Mouse (Mus musculus): ENCODE measurements at regions not wholly inside any gene's neighbourhood (a gene's known extent, or its start where the extent isn't known, plus 50 kb on each side); places are given as distances from the start of the nearest gene placed in this dataset.

GRCm38 (mm10) chr7:117268096-117268495 is 112.7 kb upstream of the Xylt1 start:
- H3K9me3 ChIP-seq (replicated peaks; ENCODE audit: control insufficient read depth, low read length, poor library complexity, severe bottlenecking) = no peaks in the 10 kb centered on the region
- WGBS = 87% methylated on average over 7 of the region's 7 CpGs
- no peaks in the 10 kb centered on the region for H3K27me3 ChIP-seq (ENCODE audit: control insufficient read depth, insufficient read depth, low read depth, low read length)
- no peak overlapping the region for H3K27ac ChIP-seq (ENCODE audit: low read length)
- H3K4me2 ChIP-seq (ENCODE audit: low read length) = no peak overlapping the region
- no peak overlapping the region for H3K9ac ChIP-seq (ENCODE audit: low read depth, low read length)
- ATAC-seq = no peak
- no peaks in the 10 kb centered on the region for H3K4me1 ChIP-seq (ENCODE audit: control insufficient read depth, insufficient read depth, low read length)
- H3K36me3 ChIP-seq (ENCODE audit: control insufficient read depth, insufficient read depth, low read length) = no peaks in the 10 kb centered on the region
- H3K4me3 ChIP-seq (ENCODE audit: low read depth, low read length) = no peak overlapping the region

- Histone ChIP-seq H3K27ac (ENCODE audit: low read length) (no peak overlapping the region), H3K27me3 (ENCODE audit: control insufficient read depth, insufficient read depth, low read depth, low read length) (no peaks in the 10 kb centered on the region), H3K36me3 (ENCODE audit: control insufficient read depth, insufficient read depth, low read length) (no peaks in the 10 kb centered on the region), H3K4me2 (ENCODE audit: low read length) (no peak overlapping the region), H3K9ac (ENCODE audit: low read depth, low read length) (no peak overlapping the region), H3K4me1 (ENCODE audit: control insufficient read depth, insufficient read depth, low read length) (no peaks in the 10 kb centered on the region), H3K9me3 (replicated peaks; ENCODE audit: control insufficient read depth, low read length, poor library complexity, severe bottlenecking) (no peaks in the 10 kb centered on the region), H3K4me3 (ENCODE audit: low read depth, low read length) (no peak overlapping the region)
- 66% methylated on average over 10 of the region's 10 CpGs for WGBS
- ATAC-seq = no peak
Observed at GRCm38 (mm10) chr7:117269263-117269897, 111.4 kb upstream of the Xylt1 start.

GRCm38 (mm10) chr7:117278388-117278961 is 102.3 kb upstream of the Xylt1 start:
- H3K9me3 ChIP-seq (replicated peaks; ENCODE audit: control insufficient read depth, low read length, poor library complexity, severe bottlenecking) = no peaks in the 10 kb centered on the region
- H3K9ac ChIP-seq (ENCODE audit: low read depth, low read length) = no peak overlapping the region
- no peak overlapping the region for H3K4me2 ChIP-seq (ENCODE audit: low read length)
- no peaks in the 10 kb centered on the region for H3K36me3 ChIP-seq (ENCODE audit: control insufficient read depth, insufficient read depth, low read length)
- H3K27me3 ChIP-seq (ENCODE audit: control insufficient read depth, insufficient read depth, low read depth, low read length) = no peaks in the 10 kb centered on the region
- H3K27ac ChIP-seq (ENCODE audit: low read length) = no peak overlapping the region
- 49% methylated on average over 6 of the region's 6 CpGs for WGBS
- H3K4me1 ChIP-seq (ENCODE audit: control insufficient read depth, insufficient read depth, low read length) = no peaks in the 10 kb centered on the region
- no peak for ATAC-seq
- no peak overlapping the region for H3K4me3 ChIP-seq (ENCODE audit: low read depth, low read length)

GRCm38 (mm10) chr7:117282194-117282593 is 98.6 kb upstream of the Xylt1 start:
- H3K4me3 ChIP-seq (ENCODE audit: low read depth, low read length) = no peak overlapping the region
- no peak overlapping the region for H3K27ac ChIP-seq (ENCODE audit: low read length)
- no peak overlapping the region for H3K9ac ChIP-seq (ENCODE audit: low read depth, low read length)
- 90% methylated on average over 1 of the region's 1 CpGs for WGBS
- no peaks in the 10 kb centered on the region for H3K36me3 ChIP-seq (ENCODE audit: control insufficient read depth, insufficient read depth, low read length)
- H3K4me2 ChIP-seq (ENCODE audit: low read length) = no peak overlapping the region
- no peaks in the 10 kb centered on the region for H3K4me1 ChIP-seq (ENCODE audit: control insufficient read depth, insufficient read depth, low read length)
- H3K27me3 ChIP-seq (ENCODE audit: control insufficient read depth, insufficient read depth, low read depth, low read length) = no peaks in the 10 kb centered on the region
- ATAC-seq = no peak
- no peaks in the 10 kb centered on the region for H3K9me3 ChIP-seq (replicated peaks; ENCODE audit: control insufficient read depth, low read length, poor library complexity, severe bottlenecking)

- WGBS = 75% methylated on average over 3 of the region's 3 CpGs
- H3K4me2 ChIP-seq (ENCODE audit: low read length) = no peak overlapping the region
- H3K4me1 ChIP-seq (ENCODE audit: control insufficient read depth, insufficient read depth, low read length) = no peaks in the 10 kb centered on the region
- no peak for ATAC-seq
- H3K4me3 ChIP-seq (ENCODE audit: low read depth, low read length) = no peak overlapping the region
- no peaks in the 10 kb centered on the region for H3K9me3 ChIP-seq (replicated peaks; ENCODE audit: control insufficient read depth, low read length, poor library complexity, severe bottlenecking)
- no peaks in the 10 kb centered on the region for H3K36me3 ChIP-seq (ENCODE audit: control insufficient read depth, insufficient read depth, low read length)
- H3K27me3 ChIP-seq (ENCODE audit: control insufficient read depth, insufficient read depth, low read depth, low read length) = no peaks in the 10 kb centered on the region
- no peak overlapping the region for H3K9ac ChIP-seq (ENCODE audit: low read depth, low read length)
- no peak overlapping the region for H3K27ac ChIP-seq (ENCODE audit: low read length)
Observed at GRCm38 (mm10) chr7:117285206-117285605, 95.6 kb upstream of the Xylt1 start.

- ATAC-seq = no peak
- Histone ChIP-seq H3K4me2 (ENCODE audit: low read length) (no peak overlapping the region), H3K9me3 (replicated peaks; ENCODE audit: control insufficient read depth, low read length, poor library complexity, severe bottlenecking) (no peaks in the 10 kb centered on the region), H3K4me1 (ENCODE audit: control insufficient read depth, insufficient read depth, low read length) (no peaks in the 10 kb centered on the region), H3K4me3 (ENCODE audit: low read depth, low read length) (no peak overlapping the region), H3K27ac (ENCODE audit: low read length) (no peak overlapping the region), H3K9ac (ENCODE audit: low read depth, low read length) (no peak overlapping the region), H3K36me3 (ENCODE audit: control insufficient read depth, insufficient read depth, low read length) (no peaks in the 10 kb centered on the region), H3K27me3 (ENCODE audit: control insufficient read depth, insufficient read depth, low read depth, low read length) (no peaks in the 10 kb centered on the region)
- WGBS = 82% methylated on average over 5 of the region's 5 CpGs
Observed at GRCm38 (mm10) chr7:117285985-117286384, 94.8 kb upstream of the Xylt1 start.

GRCm38 (mm10) chr7:117303705-117304104 is 77.1 kb upstream of the Xylt1 start:
- H3K4me3 ChIP-seq (ENCODE audit: low read depth, low read length) = no peak overlapping the region
- H3K9ac ChIP-seq (ENCODE audit: low read depth, low read length) = no peak overlapping the region
- H3K9me3 ChIP-seq (replicated peaks; ENCODE audit: control insufficient read depth, low read length, poor library complexity, severe bottlenecking) = no peaks in the 10 kb centered on the region
- 36% methylated on average over 2 of the region's 2 CpGs for WGBS
- H3K27me3 ChIP-seq (ENCODE audit: control insufficient read depth, insufficient read depth, low read depth, low read length) = no peaks in the 10 kb centered on the region
- H3K27ac ChIP-seq (ENCODE audit: low read length) = no peak overlapping the region
- no peaks in the 10 kb centered on the region for H3K36me3 ChIP-seq (ENCODE audit: control insufficient read depth, insufficient read depth, low read length)
- no peaks in the 10 kb centered on the region for H3K4me1 ChIP-seq (ENCODE audit: control insufficient read depth, insufficient read depth, low read length)
- no peak for ATAC-seq
- H3K4me2 ChIP-seq (ENCODE audit: low read length) = no peak overlapping the region

- ATAC-seq = no peak
- 90% methylated on average over 2 of the region's 2 CpGs for WGBS
- H3K4me3 ChIP-seq (ENCODE audit: low read depth, low read length) = no peak overlapping the region
- no peaks in the 10 kb centered on the region for H3K4me1 ChIP-seq (ENCODE audit: control insufficient read depth, insufficient read depth, low read length)
- no peak overlapping the region for H3K4me2 ChIP-seq (ENCODE audit: low read length)
- H3K9me3 ChIP-seq (replicated peaks; ENCODE audit: control insufficient read depth, low read length, poor library complexity, severe bottlenecking) = no peaks in the 10 kb centered on the region
- no peaks in the 10 kb centered on the region for H3K36me3 ChIP-seq (ENCODE audit: control insufficient read depth, insufficient read depth, low read length)
- no peak overlapping the region for H3K27ac ChIP-seq (ENCODE audit: low read length)
- H3K9ac ChIP-seq (ENCODE audit: low read depth, low read length) = no peak overlapping the region
- no peaks in the 10 kb centered on the region for H3K27me3 ChIP-seq (ENCODE audit: control insufficient read depth, insufficient read depth, low read depth, low read length)
Observed at GRCm38 (mm10) chr7:117310586-117311200, 70.1 kb upstream of the Xylt1 start.

- H3K4me2 ChIP-seq (ENCODE audit: low read length) = no peak overlapping the region
- no peaks in the 10 kb centered on the region for H3K9me3 ChIP-seq (replicated peaks; ENCODE audit: control insufficient read depth, low read length, poor library complexity, severe bottlenecking)
- H3K27ac ChIP-seq (ENCODE audit: low read length) = no peak overlapping the region
- WGBS = 37% methylated on average over 4 of the region's 4 CpGs
- H3K27me3 ChIP-seq (ENCODE audit: control insufficient read depth, insufficient read depth, low read depth, low read length) = no peaks in the 10 kb centered on the region
- H3K4me1 ChIP-seq (ENCODE audit: control insufficient read depth, insufficient read depth, low read length) = no peaks in the 10 kb centered on the region
- no peak overlapping the region for H3K4me3 ChIP-seq (ENCODE audit: low read depth, low read length)
- no peak overlapping the region for H3K9ac ChIP-seq (ENCODE audit: low read depth, low read length)
- no peaks in the 10 kb centered on the region for H3K36me3 ChIP-seq (ENCODE audit: control insufficient read depth, insufficient read depth, low read length)
- ATAC-seq = no peak
Observed at GRCm38 (mm10) chr7:117311316-117311715, 69.5 kb upstream of the Xylt1 start.
